Mouse (Mus musculus) liver, embryonic 16.5 days (tissue): ENCODE data around the gene Vps35l. TPM values are rescaled to one million over a fixed set of nuclear protein-coding genes. Genes with fewer than 3 reads are reported as not detected.

Source experiments
- ATAC-seq: fragments of 200-750 bp; cut with Nextera tagmentation; 2 replicates; pipeline ENCODE4 v1.8.0; 2017; ENCODE audit warnings: low read depth, mild to moderate bottlenecking, moderate number of reproducible peaks, moderate library complexity
- H3K27ac ChIP-seq: fragments of 300-500 bp; sonication (generic); 2 replicates; pipeline ENCODE4 v1.5.1; 2014; ENCODE audit warnings: mild to moderate bottlenecking, low read length
- H3K27me3 ChIP-seq: fragments of 300-500 bp; sonication (generic); 2 replicates; pipeline ENCODE4 v1.6.1; 2014; ENCODE audit warnings: low read depth, low read length, mixed read lengths; ENCODE audit not compliant: control insufficient read depth, insufficient read depth
- H3K36me3 ChIP-seq: fragments of 300-500 bp; sonication (generic); 2 replicates; pipeline ENCODE4 v1.6.1; 2014; ENCODE audit warnings: mild to moderate bottlenecking; ENCODE audit not compliant: control insufficient read depth, insufficient read depth
- H3K4me1 ChIP-seq: fragments of 300-500 bp; sonication (generic); 2 replicates; pipeline ENCODE4 v1.6.1; 2014; ENCODE audit warnings: low read depth, low read length, mixed read lengths; ENCODE audit not compliant: control insufficient read depth
- H3K4me2 ChIP-seq: fragments of 300-500 bp; sonication (generic); 2 replicates; pipeline ENCODE4 v1.6.1; 2014; ENCODE audit warnings: low read depth, low read length, mixed read lengths
- H3K4me3 ChIP-seq: fragments of 300-500 bp; sonication (generic); 2 replicates; pipeline ENCODE4 v1.5.1; 2014; ENCODE audit warnings: low read depth, mild to moderate bottlenecking, low read length
- H3K9ac ChIP-seq: fragments of 300-500 bp; sonication (generic); 2 replicates; pipeline ENCODE4 v1.6.1; 2014; ENCODE audit warnings: low read depth, low read length
- H3K9me3 ChIP-seq: fragments of 300-500 bp; sonication (generic); replicated peaks from 2 replicates; pipeline ENCODE4 v1.6.1; 2016; ENCODE audit warnings: low read length; ENCODE audit not compliant: control insufficient read depth
- WGBS: fragments of 180-500 bp; shearing (Covaris S2); extraction: QIAGEN DNeasy Blood & Tissue Kit; methylation state at CpG from one replicate; pipeline ENCODE4 v1.1.7; 2014; ENCODE audit not compliant: insufficient replicate concordance; 5-methylcytosine and 5-hydroxymethylcytosine counted together
- polyA plus RNA-seq: library from polyadenylated mRNA; unstranded; fragments of >200 nt; fragmentation: Nextera tagmentation; extraction: Ambion mirVana; gene quantifications from 2 replicates; pipeline ENCODE4 v1.2.1, GENCODE M21; 2015

The Vps35l gene
- polyA plus RNA-seq: 29.9 and 31.3 TPM in 2 replicates

DNA sequence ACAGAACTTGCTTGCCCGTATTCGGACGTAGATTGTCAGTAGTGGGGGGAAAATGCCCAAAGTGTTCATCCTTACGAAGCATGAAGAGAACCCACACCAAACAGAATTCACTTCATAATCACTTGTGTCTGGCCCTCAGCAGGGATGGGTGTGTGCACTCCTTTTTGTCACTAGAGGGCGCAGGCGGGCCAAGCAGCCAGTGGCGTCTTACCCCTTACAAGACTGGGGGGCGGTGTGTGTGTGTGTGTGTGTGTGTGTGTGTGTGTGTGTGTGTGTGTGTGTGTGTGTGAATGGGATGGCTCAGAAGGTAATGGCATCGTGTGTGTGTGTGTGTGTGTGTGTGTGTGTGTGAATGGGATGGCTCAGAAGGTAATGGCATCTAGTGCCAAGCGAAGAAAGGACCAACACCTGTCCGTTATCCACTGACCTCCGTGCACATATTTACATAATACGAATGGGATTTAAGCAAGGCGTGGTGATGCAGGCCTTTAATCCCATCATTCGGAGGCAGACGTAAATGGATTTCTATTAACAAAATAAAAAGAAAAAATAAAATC, at the start of gene Vps35l:
Vps35l (plus strand) TSS at position 252 of the 557 bp plus-strand sequence.
- Histone ChIP-seq H3K36me3 (no peaks in the 10 kb centered on the region), H3K27me3 (no peaks in the 10 kb centered on the region), H3K27ac (peak within 1 kb of the TSS; percentile 80), H3K9me3 (no peaks in the 10 kb centered on the region), H3K4me3 (peak within 1 kb of the TSS; percentile 87), H3K9ac (peak within 1 kb of the TSS; percentile 76), H3K4me1 (peaks cover 23% of the 10 kb centered on the region), H3K4me2 (peak within 1 kb of the TSS; percentile 77)
- 2% methylated on average over 15 of the region's 16 CpGs for WGBS
- ATAC-seq: peak; percentile 81

DNA sequence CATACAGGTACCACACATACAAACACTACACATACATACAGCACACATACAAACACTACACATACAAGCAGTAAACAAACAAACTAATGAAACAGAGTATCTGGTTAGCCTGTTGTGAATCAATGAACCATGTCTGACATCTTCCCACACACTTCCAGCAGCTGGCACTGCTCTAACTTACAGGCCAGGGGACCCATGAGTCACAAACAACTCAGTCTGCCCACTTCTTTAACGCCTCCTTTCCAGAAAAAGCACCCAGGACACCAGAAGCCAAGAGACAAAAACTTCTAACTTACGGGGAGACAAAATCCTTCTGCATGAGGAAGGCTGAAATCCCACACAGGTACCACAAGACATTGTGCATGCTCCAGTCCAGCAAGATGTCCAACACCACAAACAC, 48.7 kb upstream of the Vps35l start:
- 93% methylated on average over 2 of the region's 2 CpGs for WGBS
- Histone ChIP-seq H3K4me3 (no peak overlapping the region), H3K9ac (no peak overlapping the region), H3K36me3 (peaks cover 54% of the 10 kb centered on the region), H3K4me2 (no peak overlapping the region), H3K9me3 (no peaks in the 10 kb centered on the region), H3K27ac (no peak overlapping the region), H3K4me1 (no peaks in the 10 kb centered on the region), H3K27me3 (no peaks in the 10 kb centered on the region)
- no peak for ATAC-seq

DNA sequence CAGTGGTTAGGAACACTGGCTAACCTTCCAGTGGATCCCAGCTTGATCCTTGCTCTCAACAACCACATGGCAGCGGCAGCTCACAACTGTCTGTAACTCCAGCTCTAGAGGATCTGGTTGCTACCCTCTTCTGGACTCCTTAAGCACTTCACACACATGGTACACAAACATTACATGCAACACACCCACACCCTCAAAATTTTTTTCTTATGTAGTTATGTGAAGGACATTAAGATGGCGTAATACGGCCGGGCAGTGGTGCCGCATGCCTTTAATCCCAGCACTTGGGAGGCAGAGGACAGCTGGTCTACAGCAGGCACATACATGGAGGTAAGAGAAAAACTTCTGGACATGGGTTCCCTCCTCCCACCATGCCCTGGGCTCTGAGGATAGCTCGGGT, 43.9 kb upstream of the Vps35l start:
- Histone ChIP-seq H3K9ac (no peak overlapping the region), H3K4me1 (peaks cover 3% of the 10 kb centered on the region), H3K4me3 (no peak overlapping the region), H3K9me3 (no peaks in the 10 kb centered on the region), H3K36me3 (peaks cover 35% of the 10 kb centered on the region), H3K27me3 (no peaks in the 10 kb centered on the region), H3K27ac (no peak overlapping the region), H3K4me2 (no peak overlapping the region)
- 95% methylated on average over 6 of the region's 6 CpGs for WGBS
- ATAC-seq: no peak

DNA sequence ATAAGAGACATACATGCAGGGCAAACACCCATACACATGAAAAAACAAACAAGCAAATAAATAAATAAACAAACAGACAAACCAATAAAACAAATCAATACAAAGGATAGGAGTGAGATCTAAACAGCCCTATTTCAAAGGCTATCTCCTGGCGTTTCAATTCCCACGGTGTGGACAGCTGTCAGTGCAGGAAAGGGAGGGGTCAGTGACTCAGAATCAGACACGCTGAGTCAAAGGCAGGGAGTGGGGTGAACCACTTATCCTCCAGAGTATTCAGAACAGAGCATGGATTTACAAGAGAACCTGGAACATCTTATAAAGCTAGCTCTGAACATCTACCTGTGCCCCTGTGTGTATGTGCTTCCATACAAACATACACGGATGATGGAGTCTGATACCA, 42.9 kb upstream of the Vps35l start:
- no peak overlapping the region for H3K27ac ChIP-seq
- 68% methylated on average over 4 of the region's 4 CpGs for WGBS
- no peak overlapping the region for H3K9ac ChIP-seq
- no peak for ATAC-seq
- H3K4me2 ChIP-seq: no peak overlapping the region
- no peak overlapping the region for H3K4me3 ChIP-seq
- no peaks in the 10 kb centered on the region for H3K27me3 ChIP-seq
- H3K9me3 ChIP-seq: no peaks in the 10 kb centered on the region
- H3K36me3 ChIP-seq: peaks cover 28% of the 10 kb centered on the region
- H3K4me1 ChIP-seq: peaks cover 3% of the 10 kb centered on the region

DNA sequence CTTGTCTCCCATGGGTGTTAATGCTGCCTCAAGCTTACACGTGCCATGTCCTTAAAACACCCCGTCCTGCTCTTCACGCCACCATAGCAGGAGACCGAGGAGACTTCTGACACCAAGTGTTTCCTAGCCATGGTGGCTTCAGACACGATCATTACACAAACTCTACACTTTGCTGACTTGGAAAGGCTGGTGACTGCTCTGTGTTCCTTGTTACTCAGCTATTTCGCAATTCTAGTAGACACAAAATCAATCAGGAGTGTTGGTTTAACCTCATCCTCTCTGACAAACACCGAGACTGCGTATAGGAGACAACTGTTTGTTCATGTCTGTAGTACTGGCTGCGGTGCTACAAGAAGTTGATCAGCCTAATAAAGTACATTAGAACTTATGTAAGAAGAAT, 41.1 kb upstream of the Vps35l start:
- Histone ChIP-seq H3K27me3 (no peaks in the 10 kb centered on the region), H3K9me3 (no peaks in the 10 kb centered on the region), H3K36me3 (peaks cover 24% of the 10 kb centered on the region), H3K27ac (no peak overlapping the region), H3K4me1 (peaks cover 12% of the 10 kb centered on the region), H3K4me2 (no peak overlapping the region), H3K4me3 (no peak overlapping the region), H3K9ac (no peak overlapping the region)
- WGBS: 74% methylated on average over 9 of the region's 9 CpGs
- ATAC-seq: peak; percentile 66

DNA sequence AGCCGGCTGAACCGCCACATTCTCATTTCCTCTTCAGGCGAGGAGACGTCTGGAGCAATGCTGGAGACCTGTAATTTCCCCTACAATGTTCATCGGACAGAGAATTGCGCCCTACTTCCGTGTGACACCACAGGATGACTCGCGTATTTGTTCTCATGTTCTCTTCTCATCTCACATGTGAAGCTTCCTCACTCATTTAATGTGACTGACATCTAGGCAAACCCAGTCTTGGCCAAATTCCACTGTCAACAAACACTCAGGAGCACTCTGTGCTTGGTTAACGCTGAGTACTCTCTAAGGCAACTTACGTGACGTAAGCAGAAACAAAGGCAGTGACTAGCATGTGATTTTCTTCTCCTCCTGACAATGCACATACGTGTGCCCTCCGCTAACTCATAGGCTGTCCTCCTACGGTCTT, 36.9 kb upstream of the Vps35l start:
- no peaks in the 10 kb centered on the region for H3K27me3 ChIP-seq
- no peak overlapping the region for H3K4me3 ChIP-seq
- peak overlapping the region; percentile 25; the same call in 1 of the 2 replicates for H3K4me2 ChIP-seq
- no peak for ATAC-seq
- H3K9me3 ChIP-seq: no peaks in the 10 kb centered on the region
- peaks cover 3% of the 10 kb centered on the region; the same call in 1 of the 2 replicates for H3K36me3 ChIP-seq
- no peak overlapping the region for H3K9ac ChIP-seq
- 74% methylated on average over 15 of the region's 15 CpGs for WGBS
- 0 out of 2 replicates have a peak overlapping the region, but pooled peaks have one; percentile 73 for H3K27ac ChIP-seq
- H3K4me1 ChIP-seq: peaks cover 28% of the 10 kb centered on the region

DNA sequence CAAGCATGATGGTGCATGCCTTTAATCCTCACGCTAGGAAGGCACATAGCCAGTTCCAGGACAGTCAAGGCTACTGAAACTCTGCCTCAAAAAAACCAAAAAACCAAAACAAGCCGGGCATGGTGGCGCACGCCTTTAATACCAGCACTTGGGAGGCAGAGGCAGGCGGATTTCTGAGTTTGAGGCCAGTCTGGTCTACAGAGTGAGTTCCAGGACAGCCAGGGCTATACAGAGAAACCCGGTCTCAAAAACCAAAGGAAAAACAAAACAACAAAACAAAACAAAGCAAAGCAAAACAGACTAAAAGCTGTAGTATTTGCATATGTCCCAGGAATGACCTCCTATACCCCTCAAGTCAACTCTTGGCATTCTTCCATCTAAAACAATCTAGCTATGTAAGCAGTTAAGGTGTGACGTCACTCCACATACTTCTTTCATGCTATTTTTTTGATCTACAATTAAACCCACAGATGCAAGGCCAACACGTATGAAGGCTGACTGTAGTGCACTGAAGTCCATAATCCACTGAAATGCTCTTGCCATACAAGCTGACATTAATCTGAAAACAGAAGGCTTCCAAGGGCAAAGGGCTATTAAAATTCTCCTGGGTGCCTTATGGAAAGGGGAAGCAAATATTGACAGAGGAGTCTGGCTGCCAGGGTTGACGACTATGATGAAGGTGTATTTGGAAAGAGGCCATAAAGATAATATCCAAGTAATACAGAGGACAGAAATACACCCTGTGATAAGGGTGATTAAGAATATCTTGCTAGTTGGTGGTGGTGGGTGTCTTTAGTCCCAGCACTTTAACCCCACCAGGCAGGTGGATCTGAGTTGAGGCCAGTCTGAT, 35.8 kb upstream of the Vps35l start:
- Histone ChIP-seq H3K27me3 (no peaks in the 10 kb centered on the region), H3K9ac (peak overlapping the region; percentile 86), H3K9me3 (no peaks in the 10 kb centered on the region), H3K27ac (peak overlapping the region; percentile 73), H3K4me3 (peak overlapping the region; percentile 87), H3K4me1 (peaks cover 25% of the 10 kb centered on the region), H3K4me2 (peak overlapping the region; percentile 77), H3K36me3 (no peaks in the 10 kb centered on the region)
- 61% methylated on average over 9 of the region's 9 CpGs for WGBS
- 0 out of 2 replicates have a peak, but pooled peaks have one; percentile 2 for ATAC-seq

DNA sequence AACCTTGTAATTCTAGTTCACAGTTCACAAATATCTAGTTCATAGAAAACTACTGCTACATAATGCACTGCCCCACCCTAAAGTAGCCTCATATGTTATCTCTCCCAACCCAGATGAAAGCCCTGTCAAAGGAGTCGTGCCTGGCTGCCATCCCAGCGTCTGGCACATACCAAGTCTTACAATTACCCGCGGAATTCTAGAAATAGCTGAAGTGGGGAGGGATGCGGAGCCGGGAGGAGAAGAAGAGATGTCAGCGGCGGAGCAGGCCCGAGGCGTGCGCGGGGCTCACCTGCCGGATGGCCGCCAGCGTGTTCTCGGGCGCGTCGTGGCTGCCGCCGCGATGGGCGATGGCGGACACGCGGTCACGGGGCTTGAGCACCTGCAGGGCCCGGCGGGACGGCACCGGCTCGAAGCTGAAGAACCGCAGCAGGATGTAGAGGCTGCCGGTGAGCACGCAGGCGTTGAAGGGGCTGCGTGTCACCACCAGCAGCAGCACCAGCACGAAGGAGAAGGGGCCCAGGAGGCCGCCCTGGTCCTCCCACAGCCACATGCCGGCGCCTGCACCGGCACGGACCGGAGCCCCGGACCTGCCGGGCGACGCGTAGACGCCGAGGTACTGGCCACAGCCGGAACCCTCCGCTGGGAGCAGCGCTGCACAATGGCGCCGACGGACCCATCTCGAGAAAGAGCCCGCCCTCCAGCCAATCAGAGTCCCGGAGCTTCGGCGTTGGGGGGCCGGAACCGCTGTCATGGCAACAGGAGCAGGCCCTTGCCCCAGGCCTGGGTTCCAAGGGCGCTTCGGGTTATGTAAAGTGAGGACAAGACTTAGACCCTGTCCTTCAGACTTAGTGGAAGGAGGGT, 34.7 kb upstream of the Vps35l start, which contains the start of gene Gde1:
Gde1 (minus strand) TSS at position 678 of the 861 bp plus-strand sequence.
- Histone ChIP-seq H3K9ac (peak within 1 kb of the TSS; percentile 86), H3K4me1 (peaks cover 25% of the 10 kb centered on the region), H3K9me3 (no peaks in the 10 kb centered on the region), H3K27me3 (no peaks in the 10 kb centered on the region), H3K36me3 (no peaks in the 10 kb centered on the region), H3K4me3 (peak within 1 kb of the TSS; percentile 87), H3K27ac (peak within 1 kb of the TSS; percentile 73), H3K4me2 (peak within 1 kb of the TSS; percentile 77)
- WGBS: under 1% methylated on average over 66 of the region's 66 CpGs
- peak; percentile 90 for ATAC-seq
